Mouse (Mus musculus) B cell, adult 2 months (primary cell): ENCODE data around the gene Ranbp9.

Experiments
- DNase-seq, 2 experiments: peaks; one replicate each; pipeline ENCODE4 v3.0.0; 2022

Gene Ranbp9

DNA sequence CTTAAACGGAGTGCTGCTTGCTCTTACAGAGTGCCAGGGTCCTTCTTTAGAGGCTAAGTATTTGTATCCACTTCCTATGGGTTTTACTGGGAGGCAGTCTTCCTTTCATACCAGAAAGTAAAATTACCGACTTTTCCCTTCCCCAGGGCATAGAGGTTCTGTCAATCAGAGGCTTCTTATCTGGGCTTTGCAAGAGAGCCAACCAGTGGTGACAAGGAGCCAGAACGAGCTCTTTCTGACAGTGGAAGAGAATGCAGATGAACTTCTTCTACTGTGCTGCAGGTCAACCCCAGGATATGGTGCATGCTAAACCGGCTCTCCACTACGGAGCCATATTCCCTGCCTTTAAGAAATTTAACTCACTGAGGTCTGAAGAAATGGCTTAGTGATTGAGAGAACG lies 120.5 kb downstream of the Ranbp9 start:
- DNase-seq: no peak

DNA sequence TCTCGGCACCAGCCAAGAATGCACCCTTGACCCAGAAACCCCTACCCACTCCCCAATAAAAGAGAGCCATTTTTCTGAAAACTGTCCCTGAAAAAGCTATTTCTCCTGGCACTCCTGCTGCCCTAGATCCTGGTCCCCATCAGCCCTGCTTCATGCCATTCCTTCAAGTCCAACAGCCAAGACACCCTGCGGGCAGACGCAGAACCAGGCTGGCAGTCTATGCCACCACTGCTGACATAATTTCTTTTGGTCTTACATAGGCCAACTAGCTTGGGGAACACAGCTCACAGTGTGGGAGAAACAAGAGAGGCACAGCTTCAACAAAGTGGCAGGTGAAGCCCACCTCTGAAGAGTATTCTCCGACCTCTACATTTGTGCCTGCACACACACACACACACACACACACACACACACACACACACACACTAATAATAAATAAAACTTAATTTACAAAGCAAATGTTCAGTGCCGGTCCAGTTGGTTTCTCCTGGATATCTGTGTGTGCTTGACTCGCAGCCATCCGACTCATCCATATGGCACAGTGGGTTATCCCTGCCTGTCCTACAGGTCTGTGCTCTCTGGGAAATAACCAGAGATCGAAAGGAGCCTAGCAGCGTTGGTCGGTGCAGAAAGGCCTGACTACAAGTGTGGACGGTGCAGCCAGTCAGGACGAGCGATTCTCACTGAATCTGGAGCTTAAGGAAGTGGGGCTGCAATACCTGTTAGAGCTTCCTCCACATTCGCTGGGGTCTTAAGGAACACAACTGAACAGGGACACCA lies 124.5 kb downstream of the Ranbp9 start:
- no peak for DNase-seq

DNA sequence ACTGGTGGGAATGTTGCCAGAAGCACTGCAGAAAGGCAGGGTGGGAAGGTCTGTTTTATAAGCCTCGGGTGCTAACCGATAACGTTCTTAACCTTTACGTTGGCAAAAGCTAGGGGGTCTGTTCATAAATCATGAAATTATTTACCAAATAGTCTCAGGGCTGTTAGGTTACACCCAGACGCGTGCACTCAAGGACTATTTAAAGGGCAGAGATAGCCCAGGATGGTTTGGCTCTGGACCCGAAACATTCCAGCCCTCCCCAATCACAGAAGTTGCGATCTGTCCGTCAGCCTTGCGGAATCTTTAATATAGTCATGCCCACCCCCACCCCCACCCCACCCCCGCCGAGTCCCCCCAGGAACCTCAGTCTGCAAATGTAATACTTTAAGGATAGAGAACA lies 126.7 kb downstream of the Ranbp9 start:
- DNase-seq: no peak

DNA sequence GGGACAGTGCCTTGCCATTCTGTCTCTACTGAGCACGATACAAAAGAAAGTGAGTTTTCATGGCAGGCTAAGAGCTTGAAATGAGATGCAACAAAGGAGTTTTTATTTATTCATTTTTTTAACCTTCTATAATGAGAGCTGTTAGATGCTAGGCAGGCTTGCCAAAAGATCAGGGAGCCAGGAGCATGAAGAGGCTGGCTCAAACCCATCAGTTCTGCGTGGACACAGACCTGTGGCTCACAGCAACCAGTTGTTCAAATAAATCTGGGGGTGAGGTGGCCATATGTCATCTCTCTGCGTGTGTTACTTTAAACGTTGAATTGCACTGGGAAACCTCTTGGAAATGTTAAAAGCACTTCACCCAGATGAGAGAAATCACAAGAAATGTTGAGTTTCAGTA lies 127.7 kb downstream of the Ranbp9 start:
- no peak for DNase-seq
